Mouse (Mus musculus): ENCODE results near the gene Klhdc7b.
"Not testable (repeated sequence)": the region's sequence is repeated elsewhere in the genome, so short reads cannot be mapped to it uniquely, and the experiment has no call there.

The Klhdc7b gene

DNA sequence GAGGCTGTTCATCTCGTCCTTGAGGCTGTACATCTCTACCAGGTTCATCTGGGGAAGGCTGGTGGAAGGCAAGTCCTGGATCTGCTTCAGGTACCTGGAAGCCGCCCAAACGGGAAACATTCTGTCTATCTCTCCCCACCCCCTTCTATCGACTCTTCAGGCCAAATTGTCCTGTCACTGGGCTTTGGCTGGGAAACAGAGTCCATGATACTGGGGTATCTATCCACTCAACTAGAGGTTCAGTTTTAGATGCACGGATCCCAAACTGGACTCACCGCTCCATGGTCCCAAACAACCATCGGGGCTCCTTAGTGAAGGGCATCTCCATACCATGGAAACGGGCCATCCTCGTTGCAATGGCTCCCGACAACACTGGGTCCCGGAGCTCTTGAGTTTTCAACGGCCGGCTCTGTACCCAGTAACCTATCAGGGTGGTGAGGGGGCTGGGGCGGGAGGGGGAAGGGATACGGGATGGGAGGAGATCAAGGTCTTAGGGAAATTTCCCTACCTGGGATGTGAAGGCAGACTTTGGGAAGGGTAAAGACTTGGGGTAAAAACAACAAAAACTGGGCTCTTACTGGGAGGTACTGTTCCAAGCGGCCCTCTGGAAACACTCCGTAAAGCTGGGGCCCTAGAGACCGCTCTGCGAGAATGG lies 43.5 kb downstream of the Klhdc7b start:
- DNase-seq (ENCODE audit: low spot score in 2 of 2) = no peak

DNA sequence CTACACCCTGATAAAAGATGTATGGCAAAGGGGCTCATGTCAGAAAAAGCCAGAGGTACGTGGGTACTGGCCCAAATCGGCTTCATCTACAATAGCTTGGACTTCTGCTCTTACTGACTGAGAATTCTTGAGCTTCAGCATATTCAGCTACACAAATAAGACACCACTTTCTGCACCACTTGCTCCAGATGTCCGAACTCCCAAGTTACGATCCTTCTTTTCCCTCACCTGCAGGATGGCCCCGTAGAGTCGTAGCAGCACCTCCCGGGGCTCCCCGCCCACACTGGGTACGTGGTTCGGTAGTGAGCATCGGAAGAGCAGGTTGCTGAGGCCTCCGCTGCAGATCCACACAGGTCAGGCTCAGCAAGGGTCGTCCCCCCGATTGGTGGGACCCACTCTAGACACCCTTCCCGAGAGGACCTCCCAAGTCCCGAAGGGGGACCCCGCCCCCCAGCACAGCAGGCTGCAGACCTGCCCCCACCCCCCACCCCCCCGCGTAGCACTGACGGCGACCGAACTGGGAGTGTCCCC lies 44.2 kb downstream of the Klhdc7b start:
- no peak for DNase-seq (ENCODE audit: low spot score in 2 of 2)

DNA sequence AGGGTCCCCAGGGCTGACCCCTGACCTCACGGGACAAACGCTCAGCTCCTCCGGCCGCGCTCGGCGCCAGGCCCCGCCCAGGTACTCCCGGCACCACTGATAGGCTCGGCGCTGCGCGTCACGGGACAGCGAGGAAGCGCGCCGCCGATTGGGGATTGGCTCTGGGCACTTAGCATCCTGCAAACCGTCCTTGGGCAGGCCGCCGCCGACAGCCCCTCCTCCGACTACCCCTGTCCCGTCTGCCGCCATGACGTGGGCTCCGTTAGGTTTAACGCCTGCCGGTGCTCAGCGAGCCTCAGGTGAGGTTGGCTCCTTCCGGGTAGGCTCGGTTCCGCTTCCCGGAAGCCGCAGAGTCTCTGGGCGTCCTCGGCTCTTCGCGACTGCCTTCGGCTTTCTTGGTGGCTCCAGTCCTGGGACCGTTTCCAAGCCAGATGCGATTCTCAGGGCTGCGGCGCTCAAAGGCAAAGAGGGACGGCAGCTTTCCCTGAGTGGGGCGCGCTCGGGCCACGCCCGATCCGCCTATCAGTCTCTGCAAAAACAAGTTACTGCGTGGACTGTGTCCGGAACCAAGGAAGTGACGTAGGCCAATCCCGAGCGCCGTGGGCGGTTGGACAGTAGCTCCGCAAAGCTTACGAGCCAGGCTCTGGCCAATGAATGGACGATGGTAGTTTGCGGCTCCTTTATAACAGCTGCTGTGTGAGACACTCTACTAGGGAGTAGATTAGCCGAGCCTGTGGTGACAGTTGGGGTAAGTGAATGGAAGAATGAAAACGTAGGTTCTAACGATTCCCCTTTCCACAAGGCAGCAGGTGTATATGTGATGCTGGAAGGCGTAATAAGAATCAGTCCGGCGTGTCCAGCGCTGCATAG lies 44.9 kb downstream of the Klhdc7b start, which contains the start of the genes C730034F03Rik, Gm44502 and Chkb:
C730034F03Rik (plus strand) TSS at position 238 of the 870 bp plus-strand sequence.
Gm44502 (minus strand) TSS at position 345 of the 870 bp plus-strand sequence.
Chkb (minus strand) TSS at position 557 of the 870 bp plus-strand sequence.
- DNase-seq (ENCODE audit: low spot score in 2 of 2) = peak; percentile 90

DNA sequence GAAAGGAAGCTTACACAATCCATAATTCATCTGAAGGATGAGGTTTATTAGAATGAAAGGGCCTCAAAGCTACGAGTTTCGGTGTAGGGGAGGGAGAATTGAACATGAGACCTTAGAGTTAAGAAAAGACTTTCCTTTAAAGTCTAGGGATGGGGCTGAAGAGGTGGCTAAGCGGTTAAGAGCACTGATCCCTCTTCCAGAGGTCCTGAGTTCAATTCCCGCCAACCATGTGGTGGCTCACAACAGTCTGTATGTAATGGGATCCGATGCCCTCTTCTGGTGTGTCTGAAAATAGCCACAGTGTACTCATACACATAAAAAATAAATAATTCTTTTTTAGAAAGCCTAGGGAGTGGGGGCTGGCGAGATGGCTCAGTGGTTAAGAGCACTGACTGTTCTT lies 45.6 kb downstream of the Klhdc7b start:
- DNase-seq (ENCODE audit: low spot score in 2 of 2) = no peak

DNA sequence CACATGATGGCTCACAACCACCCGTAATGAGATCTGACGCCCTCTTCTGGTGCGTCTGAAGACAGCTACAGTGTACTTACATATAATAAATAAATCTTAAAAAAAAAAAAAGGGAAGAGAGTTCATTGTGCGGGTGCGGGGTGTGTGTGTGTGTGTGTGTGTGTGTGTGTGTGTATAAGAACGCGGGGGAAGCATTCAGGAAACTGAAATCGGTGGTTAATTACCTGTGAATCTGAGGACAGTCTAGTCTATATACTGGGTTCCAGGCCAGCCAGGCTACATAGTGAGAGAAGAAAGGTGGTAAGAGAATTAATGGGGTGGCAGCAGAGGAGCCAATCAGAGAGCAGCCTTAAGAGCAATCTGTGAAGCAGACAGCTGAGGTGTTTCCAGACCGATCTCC lies 46.1 kb downstream of the Klhdc7b start:
- DNase-seq (ENCODE audit: low spot score in 2 of 2) = not testable (repeated sequence)

DNA sequence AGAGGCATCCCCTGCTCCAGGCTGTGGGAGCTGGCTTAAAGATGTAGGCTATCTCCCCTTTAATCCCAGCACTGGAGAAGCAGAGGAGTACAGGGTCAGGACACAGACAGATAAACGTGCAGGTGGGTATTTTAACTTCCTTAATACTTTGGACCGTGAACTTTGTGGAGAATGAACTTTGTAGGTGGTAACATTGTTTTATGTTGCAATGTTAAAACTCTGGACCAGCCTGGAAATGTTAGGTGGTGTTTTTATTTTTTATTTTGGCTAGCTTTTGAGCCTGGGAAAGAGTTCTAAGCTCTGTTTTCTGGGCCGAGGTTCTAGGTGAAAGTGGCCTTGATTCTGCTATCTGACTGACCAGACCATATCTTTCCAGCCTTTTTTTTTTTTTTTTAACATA lies 46.6 kb downstream of the Klhdc7b start:
- no peak for DNase-seq (ENCODE audit: low spot score in 2 of 2)

DNA sequence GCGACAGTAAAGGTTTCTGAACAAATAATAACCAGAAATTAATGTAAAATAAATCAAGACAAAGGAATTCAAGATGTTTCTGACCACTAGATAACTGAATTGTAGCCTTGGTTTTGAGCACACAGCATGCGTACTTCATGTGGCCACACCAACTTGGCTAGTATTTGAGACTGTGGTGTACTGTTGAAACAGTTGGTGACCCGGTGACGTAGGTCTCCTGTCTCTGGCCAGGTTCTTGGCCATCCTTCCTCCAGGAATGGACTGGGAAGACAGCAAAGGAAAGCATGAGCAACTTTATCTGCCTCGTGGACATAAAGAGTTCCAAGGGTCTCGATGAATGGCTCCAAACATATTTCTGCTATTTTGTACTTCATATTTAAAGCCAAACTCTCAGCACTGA lies 47.1 kb downstream of the Klhdc7b start:
- DNase-seq (ENCODE audit: low spot score in 2 of 2) = no peak

DNA sequence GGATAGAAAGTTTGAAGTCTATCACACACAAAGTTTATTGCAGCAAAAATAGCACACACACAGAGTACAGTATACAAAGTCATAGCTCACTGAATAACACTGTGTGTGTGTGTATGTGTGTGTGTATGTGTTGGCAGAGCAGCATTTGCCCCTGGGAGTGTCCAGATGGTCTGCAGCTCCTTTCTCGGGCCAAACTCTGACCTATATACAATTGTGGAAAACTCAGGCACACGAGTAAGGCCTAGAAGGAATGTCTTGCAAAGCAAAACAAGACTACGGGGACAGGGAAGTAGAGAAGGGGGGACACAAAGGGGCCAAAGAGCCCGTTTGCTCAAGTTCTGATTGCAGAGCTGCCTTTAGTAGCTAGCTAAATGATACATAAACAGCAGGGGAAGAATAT lies 48.2 kb downstream of the Klhdc7b start:
- DNase-seq (ENCODE audit: low spot score in 2 of 2) = no peak

DNA sequence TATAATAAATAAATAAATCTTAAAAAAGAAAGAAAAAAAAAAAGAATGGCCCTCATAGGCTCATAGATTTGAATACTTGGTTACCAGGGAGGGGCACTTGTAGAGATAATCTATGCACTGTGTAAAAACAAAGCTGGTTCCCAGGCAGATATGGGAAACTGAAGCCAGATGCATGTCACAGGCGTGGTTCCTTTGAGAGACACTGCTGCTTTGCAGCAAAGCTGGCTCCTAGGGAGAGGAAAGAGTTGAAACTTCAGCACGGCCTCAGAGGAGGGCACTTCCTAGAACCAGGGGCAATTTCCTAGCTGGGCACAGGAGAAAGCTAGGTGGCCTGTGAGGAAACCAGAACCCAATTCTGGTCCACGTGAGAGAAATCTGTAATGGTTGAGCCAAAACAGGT lies 49.4 kb downstream of the Klhdc7b start:
- DNase-seq (ENCODE audit: low spot score in 2 of 2) = no peak

DNA sequence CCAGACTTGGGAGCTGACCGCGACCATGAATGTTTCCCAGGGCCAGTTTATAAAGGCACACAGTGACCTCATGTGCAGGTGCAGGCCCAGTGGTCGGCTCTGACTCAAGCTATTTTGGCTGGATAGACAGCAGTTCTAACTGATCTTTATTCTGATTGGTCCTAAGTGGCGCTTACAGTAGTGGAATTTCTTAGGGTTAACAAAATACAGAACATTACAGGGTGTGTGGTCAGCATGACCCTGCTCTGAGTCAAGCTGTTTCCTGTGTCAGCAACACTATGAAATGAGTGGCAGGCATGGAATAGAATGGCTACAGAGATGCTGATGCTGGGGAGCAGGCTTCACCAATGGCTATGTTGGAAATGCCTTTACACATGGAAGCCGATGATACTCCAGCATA lies 51.2 kb downstream of the Klhdc7b start:
- no peak for DNase-seq (ENCODE audit: low spot score in 2 of 2)
